In the genomic region with DNA sequence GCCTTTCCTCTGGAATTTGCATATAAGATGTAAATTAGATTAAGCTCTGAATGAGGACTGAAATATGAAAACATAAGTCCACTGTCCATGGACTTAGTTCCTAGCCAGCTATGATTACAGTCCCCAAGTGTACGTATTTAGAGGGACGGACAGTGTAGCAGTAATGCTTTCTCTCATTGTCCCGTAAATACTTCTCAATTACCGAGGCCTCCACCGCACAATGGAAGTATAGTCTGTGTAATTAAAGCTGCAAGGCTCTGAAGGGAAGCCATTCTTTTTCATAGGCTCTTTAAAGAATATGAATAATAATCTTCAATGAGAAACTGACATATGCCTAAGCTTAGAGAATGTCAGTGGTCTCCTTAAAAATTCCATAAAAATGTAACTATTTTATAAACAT, we compare ENCODE assay signal across 24 mouse cellular contexts.
"Had no signal": no experiment of that assay in that cellular context is flagged by ENCODE, and none has a peak within 500 bp of the region (broad histone marks: within the 10 kb centered on the region; RNA-seq: fewer than 3 reads in every experiment).

No protein-coding gene starts in this region.

- H3K36me3 ChIP-seq: heart, embryonic 13.5 days; heart, embryonic 15.5 days; hindbrain, embryonic 15.5 days; kidney, embryonic 15.5 days; limb, embryonic 13.5 days; limb, embryonic 15.5 days; liver, embryonic 12.5 days had no signal

- H3K4me1 ChIP-seq: heart, embryonic 15.5 days; hindbrain, embryonic 13.5 days; hindbrain, embryonic 15.5 days; kidney, embryonic 15.5 days; liver, embryonic 12.5 days had no signal

- ATAC-seq: hindbrain, postnatal 0 days; intestine, embryonic 16.5 days; liver, embryonic 12.5 days had no signal

- DNase-seq: gastrocnemius, postnatal 14 days; gastrocnemius, postnatal 36 days; heart, adult 2 months; heart, postnatal 14 days; heart, postnatal 36 days; kidney, adult 11 months; kidney, adult 2 months; kidney, adult 9 months; kidney, postnatal 36 days; layer of hippocampus, adult 9-11 months; layer of hippocampus, postnatal 36 days; left cerebral cortex, postnatal 4 days had no signal

- H3K9me3 ChIP-seq: heart, embryonic 13.5 days; heart, embryonic 15.5 days; hindbrain, embryonic 13.5 days; hindbrain, embryonic 15.5 days; kidney, embryonic 15.5 days; limb, embryonic 13.5 days; limb, embryonic 15.5 days; liver, embryonic 12.5 days had no signal

- H3K27me3 ChIP-seq: heart, embryonic 13.5 days; heart, embryonic 15.5 days; hindbrain, embryonic 13.5 days; hindbrain, embryonic 15.5 days; kidney, embryonic 15.5 days; limb, embryonic 13.5 days; limb, embryonic 15.5 days; liver, embryonic 12.5 days had no signal

- H3K27ac ChIP-seq: heart, adult 2 months; heart, embryonic 13.5 days; heart, embryonic 15.5 days; hindbrain, embryonic 13.5 days; hindbrain, embryonic 15.5 days; hindbrain, postnatal 0 days; kidney, postnatal 0 days; limb, embryonic 13.5 days; limb, embryonic 15.5 days; liver, embryonic 12.5 days had no signal

- H3K4me3 ChIP-seq: heart, adult 2 months; heart, embryonic 13.5 days; heart, embryonic 15.5 days; hindbrain, embryonic 13.5 days; hindbrain, embryonic 15.5 days; kidney, embryonic 15.5 days; limb, embryonic 13.5 days; limb, embryonic 15.5 days; liver, embryonic 12.5 days had no signal

- H3K9ac ChIP-seq: heart, embryonic 13.5 days; heart, embryonic 15.5 days; hindbrain, embryonic 13.5 days; hindbrain, embryonic 15.5 days; kidney, embryonic 15.5 days; limb, embryonic 13.5 days; limb, embryonic 15.5 days; liver, embryonic 12.5 days had no signal

- H3K4me2 ChIP-seq: heart, embryonic 11.5 days; heart, embryonic 13.5 days; heart, embryonic 15.5 days; hindbrain, embryonic 13.5 days; hindbrain, embryonic 15.5 days; limb, embryonic 13.5 days; limb, embryonic 15.5 days; liver, embryonic 12.5 days had no signal
